ENCODE assay signal across 8 mouse cellular contexts in genomic region chr2:158734500-158735152, GRCm38 (mm10). TPM values are rescaled to one million over a fixed set of nuclear protein-coding genes. Genes with fewer than 3 reads are reported as not detected.
DNase-seq lines count a peak whose midpoint lies in the region; ATAC-seq lines count a peak whose summit lies in the region.

No protein-coding gene starts in this region.

- H3K36me3 ChIP-seq in hindbrain, embryonic 16.5 days (ENCODE audit: control insufficient read depth, insufficient read depth, low read length): no peaks in the 10 kb centered on the region
- no peaks in the 10 kb centered on the region for H3K36me3 ChIP-seq in hindbrain, embryonic 13.5 days

- no peaks in the 10 kb centered on the region for H3K27me3 ChIP-seq in hindbrain, embryonic 16.5 days (replicated peaks; ENCODE audit: control insufficient read depth, insufficient read depth, low read length)
- H3K27me3 ChIP-seq in hindbrain, embryonic 13.5 days: no peaks in the 10 kb centered on the region

- 60% methylated on average over 7 of the region's 7 CpGs for WGBS in hindbrain, embryonic 16.5 days
- WGBS in hindbrain, embryonic 13.5 days: 84% methylated on average over 7 of the region's 7 CpGs

- H3K9me3 ChIP-seq in hindbrain, embryonic 16.5 days (ENCODE audit: control insufficient read depth, low read length): no peaks in the 10 kb centered on the region
- H3K9me3 ChIP-seq in hindbrain, embryonic 13.5 days: no peaks in the 10 kb centered on the region

- no peak overlapping the region for H3K9ac ChIP-seq in hindbrain, embryonic 16.5 days (ENCODE audit: low read depth, low read length)
- H3K9ac ChIP-seq in hindbrain, embryonic 13.5 days: no peak overlapping the region

- no peak overlapping the region for H3K4me3 ChIP-seq in hindbrain, embryonic 16.5 days (ENCODE audit: low read length)
- H3K4me3 ChIP-seq in hindbrain, embryonic 13.5 days: no peak overlapping the region
- no peak overlapping the region for H3K4me3 ChIP-seq in brown adipose tissue, adult 24 weeks (ENCODE audit: insufficient read depth, low read depth, low read length)

- peak; percentile 44 to 45 for DNase-seq in B cell, adult 2 months
- peak; percentile 78 for DNase-seq in kidney, adult 9 months
- no peak for DNase-seq in adipocyte (ENCODE audit: low spot score)
- no peak for DNase-seq in embryo, embryonic 10.5 days (ENCODE audit: low spot score)

- 0 out of 2 replicates have a peak, but pooled peaks have one; percentile 48 for ATAC-seq in hindbrain, embryonic 16.5 days
- ATAC-seq in hindbrain, embryonic 13.5 days (ENCODE audit: low FRiP score): no peak
- peak; percentile 22; the same call in 1 of the 2 replicates for ATAC-seq in megakaryocyte, adult 5-6 weeks (ENCODE audit: poor library complexity, severe bottlenecking)

- H3K4me1 ChIP-seq in hindbrain, embryonic 16.5 days (ENCODE audit: control insufficient read depth, insufficient read depth, low read depth, low read length): peaks cover 11% of the 10 kb centered on the region; the same call in 1 of the 2 replicates
- peaks cover 13% of the 10 kb centered on the region for H3K4me1 ChIP-seq in hindbrain, embryonic 13.5 days (replicated peaks)
- H3K4me1 ChIP-seq in brown adipose tissue, adult 24 weeks (ENCODE audit: control insufficient read depth, insufficient read depth, insufficient read length, low read length): peaks cover 21% of the 10 kb centered on the region

- no peak overlapping the region for H3K4me2 ChIP-seq in hindbrain, embryonic 16.5 days (ENCODE audit: low read length)
- H3K4me2 ChIP-seq in hindbrain, embryonic 13.5 days: no peak overlapping the region

- H3K27ac ChIP-seq in hindbrain, embryonic 16.5 days (ENCODE audit: low read depth, low read length): no peak overlapping the region
- H3K27ac ChIP-seq in hindbrain, embryonic 13.5 days: no peak overlapping the region; the same call in 1 of the 2 replicates
- H3K27ac ChIP-seq in brown adipose tissue, adult 24 weeks (replicated peaks; ENCODE audit: low read depth, low read length): peak overlapping the region; percentile 84

RNA-seq across cellular contexts. Expression of gene Fam83d, which starts 33.3 kb away (rescaled TPM):
- polyA plus RNA-seq in hindbrain, embryonic 16.5 days (2015; fragmentation: Nextera tagmentation; extraction: Ambion mirVana): 7.9 and 10.6 TPM in 2 replicates
- polyA plus RNA-seq in hindbrain, embryonic 13.5 days (2015; fragmentation: Nextera tagmentation; extraction: Ambion mirVana): 9.7 and 11.0 TPM in 2 replicates
- not detected in 2 replicates for polyA plus RNA-seq in brown adipose tissue, adult 24 weeks (2012; ENCODE audit: insufficient read depth, insufficient read length, missing spikeins)
- 9.5 and 10.3 TPM in 2 replicates for total RNA-seq in megakaryocyte, adult 5-6 weeks (2015)
- total RNA-seq in megakaryocyte, adult 5-6 weeks (2017): 8.1 and 10.6 TPM in 2 replicates

RNA-seq across cellular contexts. Expression of gene Dhx35, which starts 60.0 kb away (rescaled TPM):
- polyA plus RNA-seq in hindbrain, embryonic 16.5 days (2015; fragmentation: Nextera tagmentation; extraction: Ambion mirVana): 13.0 and 13.5 TPM in 2 replicates
- 13.3 and 15.4 TPM in 2 replicates for polyA plus RNA-seq in hindbrain, embryonic 13.5 days (2015; fragmentation: Nextera tagmentation; extraction: Ambion mirVana)
- 4.1 and 8.0 TPM in 2 replicates for polyA plus RNA-seq in brown adipose tissue, adult 24 weeks (2012; ENCODE audit: insufficient read depth, insufficient read length, missing spikeins)
- total RNA-seq in megakaryocyte, adult 5-6 weeks (2015): 8.4 and 12.4 TPM in 2 replicates
- 10.2 and 10.4 TPM in 2 replicates for total RNA-seq in megakaryocyte, adult 5-6 weeks (2017)

Comparison
In these comparisons a context has a peak if more than half of its experiments do, and no peak if none do; other contexts are left out.
1. DNase-seq: peak in B cell, adult 2 months (2 of 2) and kidney, adult 9 months (single experiment); none in adipocyte (single experiment) and embryo, embryonic 10.5 days (single experiment).